Mouse (Mus musculus) heart, adult 2 months (tissue): ENCODE results near the gene Lin7a. TPM values are rescaled to one million over a fixed set of nuclear protein-coding genes. Genes with fewer than 3 reads are reported as not detected.

Experiments used
- DNase-seq, 2 experiments: peaks; one replicate each; pipeline ENCODE4 v3.0.0; 2021
- H3K27ac ChIP-seq: fragments of 200-600 bp; 2 replicates; pipeline ENCODE4 v1.8.1; 2022
- H3K27me3 ChIP-seq: fragments of 200-500 bp; 2 replicates; pipeline ENCODE4 v1.6.1; 2012; ENCODE audit warnings: mild to moderate bottlenecking, low read length, inconsistent platforms, mixed read lengths; ENCODE audit not compliant: control insufficient read depth, insufficient read depth
- H3K36me3 ChIP-seq: fragments of 200-500 bp; 2 replicates; pipeline ENCODE4 v1.6.1; 2012; ENCODE audit warnings: low read length, inconsistent platforms; ENCODE audit not compliant: control insufficient read depth, insufficient read depth
- H3K4me1 ChIP-seq: fragments of 200-500 bp; 2 replicates; pipeline ENCODE4 v1.6.1; 2011; ENCODE audit warnings: low read length; ENCODE audit not compliant: control insufficient read depth, insufficient read depth
- H3K4me3 ChIP-seq: fragments of 200-600 bp; 2 replicates; pipeline ENCODE4 v1.8.1; 2022
- H3K79me2 ChIP-seq: fragments of 200-500 bp; replicated peaks from 2 replicates; pipeline ENCODE4 v1.6.1; 2012; ENCODE audit warnings: mild to moderate bottlenecking, inconsistent platforms, low read length, moderate library complexity, mixed read lengths; ENCODE audit not compliant: control insufficient read depth, insufficient read depth
- H3K9ac ChIP-seq: fragments of 200-500 bp; 2 replicates; pipeline ENCODE4 v1.6.1; 2012; ENCODE audit warnings: low read depth, mild to moderate bottlenecking, control low read depth, inconsistent platforms, low read length, mixed read lengths
- CTCF ChIP-seq: fragments of 200-600 bp; IDR thresholded peaks from 2 replicates; pipeline ENCODE4 v1.8.1; 2022; ENCODE audit warnings: antibody characterized with exemption, mild to moderate bottlenecking, moderate library complexity
- EP300 ChIP-seq: fragments of 200-500 bp; IDR thresholded peaks from 2 replicates; pipeline ENCODE4 v1.6.1; 2011; ENCODE audit warnings: low read depth, low read length, control low read depth; ENCODE audit not compliant: insufficient read depth
- POLR2A ChIP-seq: fragments of 200-500 bp; IDR thresholded peaks from 2 replicates; pipeline ENCODE4 v1.6.1; 2011; ENCODE audit warnings: mild to moderate bottlenecking, low read depth, low read length, control low read depth; ENCODE audit not compliant: insufficient read depth
- WGBS: fragments of 180-500 bp; shearing (Covaris S2); methylation state at CpG from one replicate; pipeline ENCODE4 v1.1.7; 2018; 5-methylcytosine and 5-hydroxymethylcytosine counted together
- intact Hi-C: fragments of 180-260 bp; cut with DNase I; formaldehyde crosslinking; loops from one replicate; pipeline ENCODE4 v1.15.1; 2025
- polyA plus RNA-seq: library from polyadenylated mRNA; depleted of rRNA; stranded (reverse); fragments of >200 nt; gene quantifications from 2 replicates; pipeline ENCODE4 v1.2.3, GENCODE M21; 2012
- total RNA-seq, 2 experiments: library from RNA; stranded (reverse); gene quantifications; 2 replicates each; pipeline ENCODE4 v1.2.3; 2021

Lin7a gene
- total and polyA plus RNA-seq, 3 experiments, result 0.35 to 1.7 (median 0.94) TPM

- 70% methylated on average over 8 of the region's 8 CpGs for WGBS
- H3K79me2 ChIP-seq, result no peaks in the 10 kb centered on the region
- H3K36me3 ChIP-seq, result no peaks in the 10 kb centered on the region
- TF ChIP-seq POLR2A, result no peak
- TF ChIP-seq CTCF, result no peak
- no peak for TF ChIP-seq EP300
- no peaks in the 10 kb centered on the region for H3K27me3 ChIP-seq
- DNase-seq, result no peak
- no peak overlapping the region for H3K9ac ChIP-seq
- no peak overlapping the region for H3K27ac ChIP-seq
- H3K4me1 ChIP-seq, result no peaks in the 10 kb centered on the region
- intact Hi-C loops, result no loop called here
- H3K4me3 ChIP-seq, result no peak overlapping the region
Observed at GRCm38 (mm10) chr10:107230081-107230850, 41.2 kb upstream of the Lin7a start.

- Histone ChIP-seq H3K79me2 (no peaks in the 10 kb centered on the region), H3K4me1 (no peaks in the 10 kb centered on the region), H3K9ac (no peak overlapping the region), H3K36me3 (no peaks in the 10 kb centered on the region), H3K4me3 (no peak overlapping the region), H3K27ac (no peak overlapping the region), H3K27me3 (no peaks in the 10 kb centered on the region)
- intact Hi-C loops, result no loop called here
- TF ChIP-seq EP300, result no peak
- no peak for TF ChIP-seq CTCF
- no peak for TF ChIP-seq POLR2A
- DNase-seq, result no peak
- 93% methylated on average over 1 of the region's 1 CpGs for WGBS
Observed at GRCm38 (mm10) chr10:107230851-107231130, 40.7 kb upstream of the Lin7a start.

- no peak overlapping the region for H3K9ac ChIP-seq
- H3K36me3 ChIP-seq, result no peaks in the 10 kb centered on the region
- H3K27me3 ChIP-seq, result no peaks in the 10 kb centered on the region
- WGBS, result 59% methylated on average over 4 of the region's 4 CpGs
- H3K4me1 ChIP-seq, result no peaks in the 10 kb centered on the region
- H3K4me3 ChIP-seq, result no peak overlapping the region
- intact Hi-C loops, result no loop called here
- no peak for DNase-seq
- H3K27ac ChIP-seq, result no peak overlapping the region
- TF ChIP-seq EP300 (no peak), CTCF (no peak), POLR2A (no peak)
- H3K79me2 ChIP-seq, result no peaks in the 10 kb centered on the region
Observed at GRCm38 (mm10) chr10:107231421-107232010, 40.0 kb upstream of the Lin7a start.

- no peaks in the 10 kb centered on the region for H3K36me3 ChIP-seq
- intact Hi-C loops, result no loop called here
- no peaks in the 10 kb centered on the region for H3K79me2 ChIP-seq
- H3K4me1 ChIP-seq, result no peaks in the 10 kb centered on the region
- H3K27ac ChIP-seq, result no peak overlapping the region
- TF ChIP-seq CTCF (no peak), POLR2A (no peak), EP300 (no peak)
- no peaks in the 10 kb centered on the region for H3K27me3 ChIP-seq
- no peak overlapping the region for H3K9ac ChIP-seq
- WGBS, result 81% methylated on average over 2 of the region's 2 CpGs
- H3K4me3 ChIP-seq, result no peak overlapping the region
- DNase-seq, result no peak
Observed at GRCm38 (mm10) chr10:107232491-107233110, 38.9 kb upstream of the Lin7a start.

- Histone ChIP-seq H3K4me3 (no peak overlapping the region), H3K9ac (no peak overlapping the region), H3K27me3 (no peaks in the 10 kb centered on the region), H3K36me3 (no peaks in the 10 kb centered on the region), H3K79me2 (no peaks in the 10 kb centered on the region), H3K27ac (no peak overlapping the region), H3K4me1 (no peaks in the 10 kb centered on the region)
- WGBS, result 73% methylated on average over 2 of the region's 2 CpGs
- no peak for DNase-seq
- no peak for TF ChIP-seq EP300
- TF ChIP-seq POLR2A, result no peak
- TF ChIP-seq CTCF, result no peak
- intact Hi-C loops, result no loop called here
Observed at GRCm38 (mm10) chr10:107233221-107233620, 38.3 kb upstream of the Lin7a start.

GRCm38 (mm10) chr10:107233825-107234224, 37.7 kb upstream of the Lin7a start:
- 80% methylated on average over 4 of the region's 4 CpGs for WGBS
- intact Hi-C loops, result no loop called here
- DNase-seq, result no peak
- no peaks in the 10 kb centered on the region for H3K36me3 ChIP-seq
- no peaks in the 10 kb centered on the region for H3K27me3 ChIP-seq
- H3K4me1 ChIP-seq, result no peaks in the 10 kb centered on the region
- H3K27ac ChIP-seq, result no peak overlapping the region
- H3K9ac ChIP-seq, result no peak overlapping the region
- H3K4me3 ChIP-seq, result no peak overlapping the region
- H3K79me2 ChIP-seq, result no peaks in the 10 kb centered on the region
- no peak for TF ChIP-seq EP300
- no peak for TF ChIP-seq POLR2A
- TF ChIP-seq CTCF, result no peak
